Mouse (Mus musculus) midbrain, embryonic 10.5 days (tissue): ENCODE measurements around the gene Sec16b. TPM values are rescaled to one million over a fixed set of nuclear protein-coding genes. Genes with fewer than 3 reads are reported as not detected.

Source experiments
- DNase-seq: peaks from one replicate; pipeline ENCODE4 v3.0.0-alpha.2; 2017; ENCODE audit warnings: low spot score
- H3K27ac ChIP-seq: fragments of 300-500 bp; sonication (generic); replicated peaks from 2 replicates; pipeline ENCODE4 v1.5.1; 2016; ENCODE audit warnings: mild to moderate bottlenecking
- H3K27me3 ChIP-seq: fragments of 300-500 bp; sonication (generic); 2 replicates; pipeline ENCODE4 v1.6.1; 2016; ENCODE audit warnings: low read depth, mild to moderate bottlenecking; ENCODE audit not compliant: poor library complexity, severe bottlenecking
- H3K36me3 ChIP-seq: fragments of 300-500 bp; sonication (generic); 2 replicates; pipeline ENCODE4 v1.6.1; 2016; ENCODE audit warnings: mild to moderate bottlenecking, moderate library complexity
- H3K4me1 ChIP-seq: fragments of 300-500 bp; sonication (generic); 2 replicates; pipeline ENCODE4 v1.6.1; 2016
- H3K4me3 ChIP-seq: fragments of 300-500 bp; sonication (generic); 2 replicates; pipeline ENCODE4 v1.5.1; 2016; ENCODE audit warnings: mild to moderate bottlenecking, moderate library complexity
- H3K9me3 ChIP-seq: fragments of 300-500 bp; sonication (generic); replicated peaks from 2 replicates; pipeline ENCODE4 v1.6.1; 2016; ENCODE audit warnings: mild to moderate bottlenecking
- WGBS: fragments of 180-500 bp; shearing (Covaris S2); methylation state at CpG from one replicate; pipeline ENCODE4 v1.1.7; 2016; 5-methylcytosine and 5-hydroxymethylcytosine counted together
- polyA plus RNA-seq: library from polyadenylated mRNA; unstranded; fragments of >200 nt; fragmentation: Nextera tagmentation; extraction: Ambion mirVana; gene quantifications from 2 replicates; pipeline ENCODE4 v1.2.1, GENCODE M21; 2016

Sec16b gene
- polyA plus RNA-seq, 1 experiment from 2014 or later, result 0.49 TPM

- H3K27ac ChIP-seq, result no peak overlapping the region
- DNase-seq, result no peak
- H3K27me3 ChIP-seq, result no peaks in the 10 kb centered on the region
- 79% methylated on average over 5 of the region's 5 CpGs for WGBS
- no peaks in the 10 kb centered on the region for H3K9me3 ChIP-seq
- H3K4me1 ChIP-seq, result peaks cover 2% of the 10 kb centered on the region
- no peaks in the 10 kb centered on the region for H3K36me3 ChIP-seq
- no peak overlapping the region for H3K4me3 ChIP-seq
Measured at GRCm38 (mm10) chr1:157586556-157586955, 80.0 kb downstream of the Sec16b start.

- no peak overlapping the region for H3K4me3 ChIP-seq
- no peaks in the 10 kb centered on the region for H3K36me3 ChIP-seq
- no peaks in the 10 kb centered on the region for H3K27me3 ChIP-seq
- peaks cover 14% of the 10 kb centered on the region for H3K4me1 ChIP-seq
- 62% methylated on average over 2 of the region's 2 CpGs for WGBS
- 0 out of 2 replicates have a peak overlapping the region, but pooled peaks have one; percentile 42 for H3K27ac ChIP-seq
- no peak for DNase-seq
- no peaks in the 10 kb centered on the region for H3K9me3 ChIP-seq
Measured at GRCm38 (mm10) chr1:157592039-157592438, 85.5 kb downstream of the Sec16b start.

GRCm38 (mm10) chr1:157594561-157594960, 88.0 kb downstream of the Sec16b start:
- Histone ChIP-seq H3K27ac (no peak overlapping the region), H3K4me3 (no peak overlapping the region), H3K36me3 (no peaks in the 10 kb centered on the region), H3K27me3 (no peaks in the 10 kb centered on the region), H3K4me1 (peaks cover 14% of the 10 kb centered on the region), H3K9me3 (no peaks in the 10 kb centered on the region)
- 87% methylated on average over 5 of the region's 5 CpGs for WGBS
- no peak for DNase-seq

GRCm38 (mm10) chr1:157595165-157595564, 88.6 kb downstream of the Sec16b start:
- peaks cover 14% of the 10 kb centered on the region for H3K4me1 ChIP-seq
- WGBS, result 74% methylated on average over 9 of the region's 9 CpGs
- DNase-seq, result no peak
- no peaks in the 10 kb centered on the region for H3K9me3 ChIP-seq
- H3K27me3 ChIP-seq, result no peaks in the 10 kb centered on the region
- no peaks in the 10 kb centered on the region for H3K36me3 ChIP-seq
- no peak overlapping the region for H3K4me3 ChIP-seq
- no peak overlapping the region for H3K27ac ChIP-seq

GRCm38 (mm10) chr1:157604513-157604912, 98.0 kb downstream of the Sec16b start:
- Histone ChIP-seq H3K27ac (no peak overlapping the region), H3K27me3 (no peaks in the 10 kb centered on the region), H3K4me1 (no peaks in the 10 kb centered on the region), H3K36me3 (no peaks in the 10 kb centered on the region), H3K9me3 (no peaks in the 10 kb centered on the region), H3K4me3 (no peak overlapping the region)
- DNase-seq, result no peak
- 90% methylated on average over 5 of the region's 5 CpGs for WGBS

Other genes starting within 250 kb of the Sec16b start
- gene Rasal2, start 94.1 kb upstream of the Sec16b start, polyA plus RNA-seq, result 8.8 and 16.5 TPM in 2 replicates
- 6.4 and 7.3 TPM in 2 replicates for gene Cryzl2, start 48.2 kb upstream of the Sec16b start, polyA plus RNA-seq